ENCODE assay signal across 8 mouse cellular contexts in the genomic region with DNA sequence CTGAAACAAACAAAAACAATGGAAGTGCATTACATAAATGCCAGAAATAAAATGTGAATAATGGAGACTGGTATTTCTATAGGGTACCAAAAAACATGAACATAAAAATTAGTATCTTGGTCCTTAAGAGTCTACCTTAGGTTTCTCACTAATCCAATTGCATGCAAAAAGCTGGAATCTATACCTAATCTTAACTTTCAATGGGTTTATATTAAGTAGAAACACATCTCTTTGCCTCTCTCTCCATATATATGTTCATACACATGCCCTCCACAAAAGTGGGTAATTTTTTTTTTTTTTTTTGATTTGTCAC. TPM values are rescaled to one million over a fixed set of nuclear protein-coding genes. Genes with fewer than 3 reads are reported as not detected.
A peak's percentile ranks its signal among the peaks of the same experiment; 100 is the strongest.
DNase-seq lines count a peak whose midpoint lies in the region; ATAC-seq lines count a peak whose summit lies in the region.

Gene Smim10l1, plus strand, starts transcription at position 301 of the 313 bp plus-strand sequence.

- intact Hi-C loops in gastrocnemius, postnatal 14 days (cut with DNase I; ENCODE audit: low total_unique reads) = no loop called here

- H3K9me3 ChIP-seq in kidney, embryonic 14.5 days (ENCODE audit: control insufficient read depth, low read length) = no peaks in the 10 kb centered on the region
- H3K9me3 ChIP-seq in intestine, embryonic 15.5 days = no peaks in the 10 kb centered on the region

- H3K27ac ChIP-seq in kidney, embryonic 14.5 days (ENCODE audit: low read depth, low read length) = peak within 1 kb of the TSS; percentile 96
- peak within 1 kb of the TSS; percentile 97 for H3K27ac ChIP-seq in intestine, embryonic 15.5 days

- DNase-seq in kidney, adult 11 months = no peak
- DNase-seq in adrenal gland, postnatal 14 days = no peak
- no peak for DNase-seq in gastrocnemius, postnatal 14 days
- no peak for DNase-seq in c-Kit-positive CD71-positive TER-119-positive erythroid progenitor cells, embryonic 14.5 days (ENCODE audit: low spot score)
- no peak for DNase-seq in lung, postnatal 25 days (ENCODE audit: low spot score)

- peaks cover 5% of the 10 kb centered on the region; the same call in 1 of the 2 replicates for H3K36me3 ChIP-seq in kidney, embryonic 14.5 days (ENCODE audit: control insufficient read depth, insufficient read depth, low read length)
- H3K36me3 ChIP-seq in intestine, embryonic 15.5 days = no peaks in the 10 kb centered on the region

- H3K27me3 ChIP-seq in kidney, embryonic 14.5 days (ENCODE audit: control insufficient read depth, insufficient read depth, low read length) = no peaks in the 10 kb centered on the region
- H3K27me3 ChIP-seq in intestine, embryonic 15.5 days (replicated peaks) = no peaks in the 10 kb centered on the region

- ATAC-seq in kidney, embryonic 14.5 days (ENCODE audit: low FRiP score, low TSS enrichment) = no peak
- ATAC-seq in intestine, embryonic 15.5 days = no peak
- no peak for ATAC-seq in megakaryocyte-erythroid progenitor cell, adult 5-6 weeks (replicated peaks; ENCODE audit: low FRiP score, low TSS enrichment, poor library complexity, severe bottlenecking)

- peak within 1 kb of the TSS; percentile 42 for H3K4me2 ChIP-seq in kidney, embryonic 14.5 days (replicated peaks; ENCODE audit: low read depth, low read length)
- H3K4me2 ChIP-seq in intestine, embryonic 15.5 days (replicated peaks) = peak within 1 kb of the TSS; percentile 57

- H3K4me1 ChIP-seq in kidney, embryonic 14.5 days (ENCODE audit: control insufficient read depth, insufficient read depth, low read length) = no peaks in the 10 kb centered on the region
- H3K4me1 ChIP-seq in intestine, embryonic 15.5 days (replicated peaks) = no peaks in the 10 kb centered on the region

- H3K9ac ChIP-seq in kidney, embryonic 14.5 days (ENCODE audit: low read depth, low read length) = peak within 1 kb of the TSS; percentile 93
- H3K9ac ChIP-seq in intestine, embryonic 15.5 days = peak within 1 kb of the TSS; percentile 86

- peak within 1 kb of the TSS; percentile 68 for H3K4me3 ChIP-seq in kidney, embryonic 14.5 days (ENCODE audit: low read length)
- H3K4me3 ChIP-seq in intestine, embryonic 15.5 days (replicated peaks) = peak within 1 kb of the TSS; percentile 70

RNA-seq across cellular contexts. Expression of gene Smim10l1, which starts in this region (rescaled TPM):
- polyA plus RNA-seq in kidney, embryonic 14.5 days (2014; fragmentation: Nextera tagmentation; extraction: Ambion mirVana) = 61.3 and 73.1 TPM in 2 replicates
- 85.7 and 95.0 TPM in 2 replicates for total RNA-seq in adrenal gland, postnatal 14 days (2021)
- total RNA-seq in gastrocnemius, postnatal 14 days (2021) = 10 to 100 TPM; 74.5 to 77.7 TPM
- polyA plus RNA-seq in intestine, embryonic 15.5 days (2015; fragmentation: Nextera tagmentation; extraction: Ambion mirVana) = 78.2 and 99.2 TPM in 2 replicates
- total RNA-seq in megakaryocyte-erythroid progenitor cell, adult 5-6 weeks (2014; fragmentation: Nextera tagmentation) = 31.3 and 32.7 TPM in 2 replicates
- 88.6 and 135 TPM in 2 replicates for total RNA-seq in megakaryocyte-erythroid progenitor cell, adult 5-6 weeks (2017)
